Mouse (Mus musculus): Measurements from ENCODE around the gene Fbln1. TPM values are rescaled to one million over a fixed set of nuclear protein-coding genes. Genes with fewer than 3 reads are reported as not detected.

The Fbln1 gene
- polyA plus RNA-seq, 1 experiment from 2014 or later: 114 TPM

DNA sequence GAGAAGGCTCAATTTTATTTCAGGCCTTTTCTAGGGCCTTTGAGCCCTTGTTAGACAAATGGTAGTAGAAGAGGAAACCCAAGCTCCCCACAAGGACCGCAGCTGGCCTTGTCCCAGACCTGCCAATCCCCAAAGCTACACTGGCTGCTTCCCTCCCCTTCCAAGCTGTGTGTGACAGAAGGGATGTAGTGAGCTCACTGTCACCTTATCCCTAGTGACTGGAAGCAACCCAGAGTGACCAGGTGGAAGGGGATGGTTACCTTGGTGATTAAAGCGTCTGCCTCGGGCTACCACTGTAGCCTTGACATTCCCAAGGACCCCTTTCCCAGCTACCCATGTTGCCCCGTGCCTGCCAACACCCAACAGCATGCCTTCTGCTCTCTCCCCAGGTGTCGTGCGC lies 78.9 kb downstream of the Fbln1 start:
- DNase-seq (ENCODE audit: low spot score) (no peak), ATAC-seq (replicated peaks; ENCODE audit: low FRiP score, low read depth) (no peak)
- no peak for TF ChIP-seq CTCF (IDR thresholded peaks at IDR 0.05; ENCODE audit: low read depth)
- Histone ChIP-seq H3K4me1 (replicated peaks; ENCODE audit: insufficient read depth, low read length) (no peaks in the 10 kb centered on the region), H3K36me3 (ENCODE audit: insufficient read depth, low read length) (no peaks in the 10 kb centered on the region), H3K9ac (ENCODE audit: low read depth, low read length) (no peak overlapping the region), H3K4me2 (ENCODE audit: low read length) (no peak overlapping the region), H3K27ac (no peak overlapping the region), H3K27me3 (ENCODE audit: insufficient read depth, low read length) (no peaks in the 10 kb centered on the region), H3K9me3 (replicated peaks; ENCODE audit: low read length) (no peaks in the 10 kb centered on the region), H3K4me3 (replicated peaks; ENCODE audit: low read depth, low read length) (no peak overlapping the region)
- 95% methylated on average over 6 of the region's 6 CpGs for WGBS

- no peaks in the 10 kb centered on the region for H3K27me3 ChIP-seq (ENCODE audit: insufficient read depth, low read length)
- TF ChIP-seq CTCF (IDR thresholded peaks at IDR 0.05; ENCODE audit: low read depth): peak; percentile 55
- DNase-seq (ENCODE audit: low spot score) (no peak), ATAC-seq (replicated peaks; ENCODE audit: low FRiP score, low read depth) (no peak)
- peaks cover 11% of the 10 kb centered on the region; the same call in 1 of the 2 replicates for H3K4me1 ChIP-seq (replicated peaks; ENCODE audit: insufficient read depth, low read length)
- no peak overlapping the region for H3K27ac ChIP-seq
- no peaks in the 10 kb centered on the region for H3K36me3 ChIP-seq (ENCODE audit: insufficient read depth, low read length)
- H3K4me2 ChIP-seq (ENCODE audit: low read length): no peak overlapping the region
- no peak overlapping the region for H3K4me3 ChIP-seq (replicated peaks; ENCODE audit: low read depth, low read length)
- no peaks in the 10 kb centered on the region for H3K9me3 ChIP-seq (replicated peaks; ENCODE audit: low read length)
- H3K9ac ChIP-seq (ENCODE audit: low read depth, low read length): no peak overlapping the region
- WGBS: 87% methylated on average over 3 of the region's 3 CpGs
Observed at GRCm38 (mm10) chr15:85294632-85295031, 88.9 kb downstream of the Fbln1 start.

- no peak overlapping the region for H3K4me2 ChIP-seq (ENCODE audit: low read length)
- WGBS: 53% methylated on average over 8 of the region's 8 CpGs
Observed at GRCm38 (mm10) chr15:85295544-85295943, 89.8 kb downstream of the Fbln1 start.

GRCm38 (mm10) chr15:85295977-85296376 lies 90.2 kb downstream of the Fbln1 start:
- no peak for ATAC-seq (replicated peaks; ENCODE audit: low FRiP score, low read depth)
- Histone ChIP-seq H3K9ac (ENCODE audit: low read depth, low read length) (no peak overlapping the region), H3K27ac (peak overlapping the region; percentile 37; the same call in 1 of the 2 replicates), H3K4me1 (replicated peaks; ENCODE audit: insufficient read depth, low read length) (peaks cover 11% of the 10 kb centered on the region; the same call in 1 of the 2 replicates), H3K27me3 (ENCODE audit: insufficient read depth, low read length) (no peaks in the 10 kb centered on the region), H3K4me3 (replicated peaks; ENCODE audit: low read depth, low read length) (no peak overlapping the region), H3K9me3 (replicated peaks; ENCODE audit: low read length) (no peaks in the 10 kb centered on the region), H3K36me3 (ENCODE audit: insufficient read depth, low read length) (no peaks in the 10 kb centered on the region), H3K4me2 (ENCODE audit: low read length) (no peak overlapping the region)
- no peak for DNase-seq (ENCODE audit: low spot score)
- WGBS: 53% methylated on average over 2 of the region's 2 CpGs
- no peak for TF ChIP-seq CTCF (IDR thresholded peaks at IDR 0.05; ENCODE audit: low read depth)

More at GRCm38 (mm10) chr15:85295544-85295943, 89.8 kb downstream of the Fbln1 start:
- no peak for TF ChIP-seq CTCF (IDR thresholded peaks at IDR 0.05; ENCODE audit: low read depth)
- H3K9me3 ChIP-seq (replicated peaks; ENCODE audit: low read length): no peaks in the 10 kb centered on the region
- DNase-seq (ENCODE audit: low spot score) (no peak), ATAC-seq (replicated peaks; ENCODE audit: low FRiP score, low read depth) (no peak)
- peak overlapping the region; percentile 37; the same call in 1 of the 2 replicates for H3K27ac ChIP-seq
- peaks cover 11% of the 10 kb centered on the region; the same call in 1 of the 2 replicates for H3K4me1 ChIP-seq (replicated peaks; ENCODE audit: insufficient read depth, low read length)
- no peak overlapping the region for H3K4me3 ChIP-seq (replicated peaks; ENCODE audit: low read depth, low read length)
- H3K36me3 ChIP-seq (ENCODE audit: insufficient read depth, low read length): no peaks in the 10 kb centered on the region
- H3K27me3 ChIP-seq (ENCODE audit: insufficient read depth, low read length): no peaks in the 10 kb centered on the region
- no peak overlapping the region for H3K9ac ChIP-seq (ENCODE audit: low read depth, low read length)

DNA sequence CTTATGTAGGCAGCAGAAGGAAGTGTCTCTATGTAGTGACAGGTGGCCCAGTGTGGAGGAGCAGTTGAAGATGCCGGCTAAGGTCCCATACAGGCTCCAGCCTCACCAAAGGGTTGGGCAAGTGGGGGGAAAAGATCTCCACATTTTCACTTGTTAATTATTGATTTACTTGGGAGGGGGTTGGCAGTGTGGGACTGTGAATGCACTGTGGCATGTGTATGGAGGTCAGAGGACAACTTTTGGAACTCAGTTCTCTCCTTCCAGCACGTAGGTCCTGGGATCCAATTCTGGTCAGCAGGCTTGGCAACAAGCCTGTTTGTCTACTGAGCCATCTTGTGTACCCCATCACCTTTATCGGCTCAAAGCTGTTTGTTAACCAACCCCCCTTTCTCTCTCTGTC lies 90.8 kb downstream of the Fbln1 start:
- WGBS: 74% methylated on average over 3 of the region's 3 CpGs
- Histone ChIP-seq H3K9ac (ENCODE audit: low read depth, low read length) (no peak overlapping the region), H3K4me1 (replicated peaks; ENCODE audit: insufficient read depth, low read length) (peaks cover 11% of the 10 kb centered on the region; the same call in 1 of the 2 replicates), H3K4me3 (replicated peaks; ENCODE audit: low read depth, low read length) (no peak overlapping the region), H3K27ac (no peak overlapping the region), H3K27me3 (ENCODE audit: insufficient read depth, low read length) (no peaks in the 10 kb centered on the region), H3K9me3 (replicated peaks; ENCODE audit: low read length) (no peaks in the 10 kb centered on the region), H3K4me2 (ENCODE audit: low read length) (no peak overlapping the region), H3K36me3 (ENCODE audit: insufficient read depth, low read length) (no peaks in the 10 kb centered on the region)
- DNase-seq (ENCODE audit: low spot score): no peak
- no peak for TF ChIP-seq CTCF (IDR thresholded peaks at IDR 0.05; ENCODE audit: low read depth)
- 0 out of 2 replicates have a peak, but pooled peaks have one; percentile 10 for ATAC-seq (replicated peaks; ENCODE audit: low FRiP score, low read depth)

DNA sequence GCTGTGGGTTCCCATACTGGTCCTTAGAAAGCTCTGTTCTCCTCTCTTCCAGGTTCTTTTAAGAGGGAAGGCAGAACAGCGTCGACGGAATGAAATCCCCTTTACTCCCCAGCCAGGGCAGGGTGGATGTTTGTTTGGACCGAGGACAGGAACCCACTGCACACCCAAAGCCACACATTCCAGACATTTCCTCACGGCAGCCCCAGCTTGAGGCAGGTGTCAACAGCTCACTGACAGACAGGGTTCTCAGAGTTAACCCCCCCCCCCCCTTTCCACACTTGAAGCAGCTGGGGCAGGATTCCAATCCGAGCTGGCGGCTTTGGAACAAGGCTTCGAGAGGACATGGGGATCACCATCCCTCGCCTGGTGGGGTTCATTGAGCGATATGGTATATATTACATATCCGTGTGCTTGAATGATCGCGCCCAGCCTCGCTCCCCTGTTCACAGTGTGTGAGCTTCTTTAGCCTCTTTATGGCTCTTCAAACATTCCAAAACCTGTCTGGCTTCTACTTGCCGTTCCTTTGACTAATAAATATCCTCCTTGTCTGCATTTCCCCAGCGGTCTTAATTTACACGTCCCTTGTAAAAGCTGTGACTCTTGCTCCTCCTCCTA lies 92.5 kb downstream of the Fbln1 start:
- no peaks in the 10 kb centered on the region for H3K9me3 ChIP-seq (replicated peaks; ENCODE audit: low read length)
- 0 out of 2 replicates have a peak overlapping the region, but pooled peaks have one; percentile 4 for H3K4me3 ChIP-seq (replicated peaks; ENCODE audit: low read depth, low read length)
- no peaks in the 10 kb centered on the region for H3K36me3 ChIP-seq (ENCODE audit: insufficient read depth, low read length)
- DNase-seq (ENCODE audit: low spot score) (peak; percentile 35), ATAC-seq (replicated peaks; ENCODE audit: low FRiP score, low read depth) (no peak)
- H3K9ac ChIP-seq (ENCODE audit: low read depth, low read length): no peak overlapping the region
- 27% methylated on average over 17 of the region's 17 CpGs for WGBS
- H3K27ac ChIP-seq: peak overlapping the region; percentile 60; the same call in 1 of the 2 replicates
- no peaks in the 10 kb centered on the region for H3K27me3 ChIP-seq (ENCODE audit: insufficient read depth, low read length)
- TF ChIP-seq CTCF (IDR thresholded peaks at IDR 0.05; ENCODE audit: low read depth): no peak
- H3K4me2 ChIP-seq (ENCODE audit: low read length): peak overlapping the region; percentile 43
- H3K4me1 ChIP-seq (replicated peaks; ENCODE audit: insufficient read depth, low read length): peaks cover 11% of the 10 kb centered on the region; the same call in 1 of the 2 replicates

Data from kidney, postnatal 0 days (tissue).